Mouse (Mus musculus) intestine, embryonic 16.5 days (tissue): ENCODE measurements around the gene P2rx3. TPM values are rescaled to one million over a fixed set of nuclear protein-coding genes. Genes with fewer than 3 reads are reported as not detected.

ENCODE experiments used
- ATAC-seq: fragments of 200-750 bp; cut with Nextera tagmentation; 2 replicates; pipeline ENCODE4 v1.8.0; 2017; ENCODE audit warnings: moderate TSS enrichment, moderate library complexity
- H3K27ac ChIP-seq: fragments of 300-500 bp; sonication (generic); 2 replicates; pipeline ENCODE4 v1.5.1; 2014; ENCODE audit warnings: mild to moderate bottlenecking, low read length
- H3K27me3 ChIP-seq: fragments of 300-500 bp; sonication (generic); replicated peaks from 2 replicates; pipeline ENCODE4 v1.6.1; 2014; ENCODE audit warnings: low read length, control low read depth, mixed read lengths; ENCODE audit not compliant: control insufficient read depth, insufficient read depth
- H3K36me3 ChIP-seq: fragments of 300-500 bp; sonication (generic); 2 replicates; pipeline ENCODE4 v1.6.1; 2014; ENCODE audit warnings: low read length, control low read depth; ENCODE audit not compliant: control insufficient read depth, insufficient read depth
- H3K4me1 ChIP-seq: fragments of 300-500 bp; sonication (generic); 2 replicates; pipeline ENCODE4 v1.6.1; 2014; ENCODE audit warnings: low read length, control low read depth, mixed read lengths; ENCODE audit not compliant: control insufficient read depth, insufficient read depth
- H3K4me2 ChIP-seq: fragments of 300-500 bp; sonication (generic); 2 replicates; pipeline ENCODE4 v1.6.1; 2014; ENCODE audit warnings: low read depth, low read length, control low read depth
- H3K4me3 ChIP-seq: fragments of 300-500 bp; sonication (generic); 2 replicates; pipeline ENCODE4 v1.5.1; 2014; ENCODE audit warnings: mild to moderate bottlenecking, low read length
- H3K9ac ChIP-seq: fragments of 300-500 bp; sonication (generic); 2 replicates; pipeline ENCODE4 v1.6.1; 2014; ENCODE audit warnings: low read depth, low read length
- H3K9me3 ChIP-seq: fragments of 300-500 bp; sonication (generic); 2 replicates; pipeline ENCODE4 v1.6.1; 2016; ENCODE audit warnings: low read length, control low read depth; ENCODE audit not compliant: control insufficient read depth
- WGBS: fragments of 180-500 bp; shearing (Covaris S2); extraction: QIAGEN DNeasy Blood & Tissue Kit; methylation state at CpG from one replicate; pipeline ENCODE4 v1.1.7; 2014; 5-methylcytosine and 5-hydroxymethylcytosine counted together
- polyA plus RNA-seq: library from polyadenylated mRNA; unstranded; fragments of >200 nt; fragmentation: Nextera tagmentation; extraction: Ambion mirVana; gene quantifications from 2 replicates; pipeline ENCODE4 v1.2.1, GENCODE M21; 2015

P2rx3 gene
- polyA plus RNA-seq, 1 experiment from 2014 or later, result 1.1 TPM

DNA sequence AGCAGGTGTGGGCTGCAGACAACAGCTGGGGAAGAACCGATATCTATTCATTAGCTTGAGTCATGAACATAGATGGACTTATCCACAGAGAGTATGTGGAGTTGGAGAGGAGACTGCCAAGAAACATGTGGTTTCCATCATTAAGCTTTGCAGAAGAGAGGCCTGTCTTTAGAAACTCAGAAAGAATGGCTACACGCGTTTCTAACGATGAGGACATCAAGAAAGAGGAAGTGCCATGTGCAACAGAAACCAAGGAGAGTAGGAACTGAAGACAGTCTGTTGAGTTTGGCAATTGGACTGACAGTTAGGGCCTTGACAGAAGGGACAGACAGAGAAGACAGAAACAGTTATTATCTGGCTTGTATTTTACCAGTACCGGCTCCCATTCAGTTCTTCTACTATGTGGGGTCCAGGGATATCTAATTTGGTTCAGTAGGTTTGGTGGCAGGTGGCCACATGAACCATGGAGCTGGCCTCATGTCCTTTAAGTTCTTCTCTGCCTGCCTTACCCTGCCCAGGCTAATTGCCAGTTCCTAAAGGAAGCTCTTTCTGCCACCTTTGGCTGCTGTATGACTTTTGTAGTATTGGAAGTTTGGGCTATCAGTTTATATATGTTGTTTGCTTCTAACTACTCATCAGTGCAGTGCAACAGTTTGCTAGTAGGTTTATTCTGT is 69.8 kb downstream of the P2rx3 start:
- H3K4me2 ChIP-seq, result no peak overlapping the region
- H3K36me3 ChIP-seq, result no peaks in the 10 kb centered on the region
- no peaks in the 10 kb centered on the region for H3K9me3 ChIP-seq
- ATAC-seq, result no peak
- WGBS, result 86% methylated on average over 5 of the region's 5 CpGs
- H3K27me3 ChIP-seq, result no peaks in the 10 kb centered on the region
- H3K27ac ChIP-seq, result no peak overlapping the region
- no peak overlapping the region for H3K4me3 ChIP-seq
- no peak overlapping the region for H3K9ac ChIP-seq
- no peaks in the 10 kb centered on the region for H3K4me1 ChIP-seq

DNA sequence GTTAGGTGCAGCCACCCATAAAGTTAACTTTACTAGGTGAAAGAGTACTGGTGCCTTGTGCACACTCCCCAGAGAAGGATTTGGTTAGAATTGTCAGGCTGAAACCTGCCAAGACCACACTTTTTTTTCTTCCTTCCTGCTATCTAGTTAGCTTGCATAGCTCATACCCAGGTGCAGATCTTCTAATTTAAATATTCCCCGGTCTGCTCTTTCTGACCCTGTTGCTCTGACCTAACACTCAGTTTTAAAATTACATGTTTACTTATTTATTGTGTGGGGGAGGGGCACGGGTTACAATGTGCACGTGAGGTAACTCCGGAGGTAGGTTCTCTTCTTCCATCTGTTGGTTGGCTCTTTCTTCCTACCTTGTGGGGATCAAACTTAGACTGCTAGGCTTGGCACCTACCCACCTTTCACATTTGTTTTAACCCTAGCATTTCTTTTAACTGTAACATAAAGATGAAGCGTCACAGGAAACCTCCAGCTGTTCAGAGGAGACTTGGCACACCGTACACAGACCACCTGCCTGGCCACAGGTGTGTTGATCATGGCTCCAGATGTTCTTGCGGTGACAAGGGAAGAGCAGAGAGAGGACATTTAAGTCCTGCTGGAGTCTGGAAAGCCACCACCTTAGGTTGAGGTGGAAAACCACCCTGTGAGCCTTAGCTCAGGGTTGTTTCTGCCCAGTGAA is 73.0 kb downstream of the P2rx3 start:
- H3K4me1 ChIP-seq, result no peaks in the 10 kb centered on the region
- H3K27ac ChIP-seq, result no peak overlapping the region
- no peak overlapping the region for H3K9ac ChIP-seq
- no peak for ATAC-seq
- 84% methylated on average over 7 of the region's 7 CpGs for WGBS
- H3K4me3 ChIP-seq, result no peak overlapping the region
- no peaks in the 10 kb centered on the region for H3K27me3 ChIP-seq
- no peaks in the 10 kb centered on the region for H3K9me3 ChIP-seq
- no peak overlapping the region for H3K4me2 ChIP-seq
- no peaks in the 10 kb centered on the region for H3K36me3 ChIP-seq

DNA sequence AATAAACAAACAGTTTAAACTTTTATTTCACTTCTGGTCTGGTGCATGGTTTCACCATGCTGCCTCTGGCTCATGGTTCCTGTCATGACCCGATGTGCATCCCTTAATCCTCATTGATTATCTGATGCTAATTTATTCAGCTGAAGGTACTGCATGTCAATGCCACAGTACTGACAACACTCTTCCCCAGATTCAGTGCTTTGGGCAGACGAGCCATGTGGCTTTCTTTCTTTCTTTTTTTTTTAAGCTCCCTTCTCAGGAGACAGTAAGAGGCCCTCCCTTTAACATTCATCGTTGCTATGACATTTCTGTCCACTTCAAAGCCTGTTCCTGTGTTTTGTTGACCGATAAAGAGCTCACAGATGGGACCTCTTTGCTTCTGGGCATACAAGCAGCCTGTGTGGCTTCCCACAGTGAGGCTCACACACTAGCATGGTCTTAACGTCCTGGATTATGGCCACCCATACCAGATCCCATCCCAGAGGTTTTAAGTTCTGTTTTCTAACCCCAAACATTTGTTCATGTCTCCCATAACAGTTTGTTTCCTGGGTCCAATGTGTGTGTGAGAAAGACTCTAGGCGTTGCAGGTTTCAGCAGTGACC is 74.3 kb downstream of the P2rx3 start:
- H3K9ac ChIP-seq, result no peak overlapping the region
- no peak overlapping the region for H3K4me2 ChIP-seq
- H3K4me1 ChIP-seq, result no peaks in the 10 kb centered on the region
- no peak overlapping the region for H3K4me3 ChIP-seq
- 36% methylated on average over 6 of the region's 6 CpGs for WGBS
- no peaks in the 10 kb centered on the region for H3K36me3 ChIP-seq
- ATAC-seq, result no peak
- H3K9me3 ChIP-seq, result no peaks in the 10 kb centered on the region
- H3K27me3 ChIP-seq, result no peaks in the 10 kb centered on the region
- no peak overlapping the region for H3K27ac ChIP-seq

DNA sequence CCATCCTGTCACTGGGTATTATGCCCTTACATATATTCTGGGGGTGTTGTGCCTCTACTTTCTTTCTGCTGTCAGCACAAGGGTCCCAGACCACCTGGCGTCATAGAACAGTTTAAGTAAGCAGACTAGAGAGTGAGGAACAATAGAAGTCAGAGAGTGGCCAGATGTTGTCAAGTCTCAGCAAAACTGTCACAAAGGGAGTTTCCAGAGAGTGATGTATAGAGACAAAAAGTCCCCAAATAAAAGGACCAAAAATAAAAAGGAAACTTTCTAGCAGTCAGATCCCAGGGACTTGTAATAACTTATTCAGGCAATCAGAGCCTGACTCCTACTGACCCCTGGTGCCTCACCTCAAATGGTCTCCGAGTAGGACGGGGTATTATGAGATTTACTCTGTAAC is 75.4 kb downstream of the P2rx3 start:
- Histone ChIP-seq H3K9ac (no peak overlapping the region), H3K27me3 (no peaks in the 10 kb centered on the region), H3K36me3 (no peaks in the 10 kb centered on the region), H3K4me2 (no peak overlapping the region), H3K4me3 (no peak overlapping the region), H3K4me1 (no peaks in the 10 kb centered on the region), H3K27ac (no peak overlapping the region), H3K9me3 (no peaks in the 10 kb centered on the region)
- no peak for ATAC-seq
- WGBS, result 79% methylated on average over 3 of the region's 3 CpGs

DNA sequence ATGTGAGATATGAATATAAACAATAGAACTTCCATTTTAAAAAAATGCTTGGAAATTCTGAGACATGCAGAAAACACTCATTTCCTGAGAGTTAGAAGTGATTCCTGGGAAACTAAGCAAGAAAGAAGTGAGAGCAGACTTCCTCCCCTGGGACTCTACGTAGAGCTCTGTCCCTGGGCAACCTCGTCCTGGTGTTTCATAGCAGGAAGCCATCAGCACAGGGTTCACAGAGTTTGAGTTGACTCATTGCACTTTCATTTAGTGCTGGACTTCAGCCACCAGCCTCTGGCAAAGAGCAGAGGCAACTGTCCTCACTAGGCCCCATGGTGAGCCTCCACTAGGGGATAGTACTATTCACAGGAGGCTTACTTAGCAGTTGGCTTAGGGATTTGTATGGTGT is 76.0 kb downstream of the P2rx3 start:
- Histone ChIP-seq H3K27ac (no peak overlapping the region), H3K36me3 (no peaks in the 10 kb centered on the region)
- peak; percentile 58; the same call in 1 of the 2 replicates for ATAC-seq

DNA sequence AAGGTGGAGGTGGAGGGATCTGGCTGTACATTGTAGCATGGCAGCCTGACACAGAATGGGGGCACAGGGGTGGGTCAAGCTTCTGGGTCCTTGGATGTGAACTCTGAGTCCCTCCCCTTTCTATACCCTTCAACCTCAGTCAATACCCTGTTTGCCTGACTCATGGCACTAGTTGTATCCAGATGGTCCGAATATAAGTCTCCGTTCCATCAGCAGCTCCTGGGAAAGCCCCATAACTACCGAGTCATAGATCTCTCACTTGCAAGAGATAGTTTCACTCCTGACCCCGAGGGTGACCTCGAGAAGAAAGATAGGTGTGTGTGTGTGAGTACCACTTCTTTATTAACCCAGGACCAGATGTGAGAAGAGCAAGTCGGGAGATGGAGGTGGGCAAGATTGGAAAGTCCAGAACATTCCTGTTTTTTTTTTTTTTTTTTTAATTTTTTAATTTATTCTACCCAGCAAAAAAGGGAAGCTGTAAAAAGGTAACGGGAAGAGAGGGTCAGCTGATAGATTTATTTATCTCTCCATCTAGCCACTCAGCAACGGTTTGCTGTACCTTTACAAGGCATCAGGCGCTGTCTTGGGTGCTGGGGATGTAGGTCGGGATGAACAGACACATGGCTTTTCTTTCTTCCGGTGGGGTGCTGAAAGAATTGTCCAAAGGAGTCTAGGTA is 78.5 kb downstream of the P2rx3 start:
- no peaks in the 10 kb centered on the region for H3K27me3 ChIP-seq
- no peaks in the 10 kb centered on the region for H3K36me3 ChIP-seq
- no peak for ATAC-seq
- no peaks in the 10 kb centered on the region for H3K4me1 ChIP-seq
- H3K4me2 ChIP-seq, result no peak overlapping the region
- no peak overlapping the region for H3K4me3 ChIP-seq
- no peaks in the 10 kb centered on the region for H3K9me3 ChIP-seq
- WGBS, result 92% methylated on average over 11 of the region's 11 CpGs
- H3K9ac ChIP-seq, result no peak overlapping the region
- H3K27ac ChIP-seq, result no peak overlapping the region

More for the DNA sequence above, 76.0 kb downstream of the P2rx3 start:
- Histone ChIP-seq H3K27me3 (no peaks in the 10 kb centered on the region), H3K4me2 (no peak overlapping the region), H3K9me3 (no peaks in the 10 kb centered on the region), H3K4me1 (no peaks in the 10 kb centered on the region), H3K9ac (no peak overlapping the region), H3K4me3 (no peak overlapping the region)
- WGBS, result 51% methylated on average over 2 of the region's 2 CpGs

DNA sequence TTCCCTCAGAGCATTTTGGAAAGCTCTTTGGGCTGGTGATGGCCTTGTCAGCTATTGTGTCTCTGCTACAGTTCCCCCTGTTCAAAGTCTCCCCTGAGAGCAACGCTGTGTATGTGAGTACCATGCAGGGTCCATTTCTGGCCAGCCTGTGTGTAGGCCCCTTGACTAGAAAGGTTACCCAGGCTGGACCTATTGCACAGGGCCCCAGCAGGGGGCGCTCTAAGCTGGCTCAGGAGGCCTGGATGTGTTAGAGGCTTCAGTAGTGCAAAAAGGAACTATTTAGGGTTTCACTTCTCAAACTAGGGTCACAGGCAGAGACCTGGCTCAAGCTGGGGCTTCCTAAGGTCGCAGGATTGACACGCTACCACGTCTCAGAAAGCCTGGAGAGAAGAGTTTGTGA is 81.0 kb downstream of the P2rx3 start:
- H3K9ac ChIP-seq, result no peak overlapping the region
- no peaks in the 10 kb centered on the region for H3K4me1 ChIP-seq
- H3K4me2 ChIP-seq, result no peak overlapping the region
- no peak overlapping the region for H3K4me3 ChIP-seq
- WGBS, result 59% methylated on average over 5 of the region's 5 CpGs
- no peaks in the 10 kb centered on the region for H3K27me3 ChIP-seq
- ATAC-seq, result peak; percentile 62; the same call in 1 of the 2 replicates
- H3K36me3 ChIP-seq, result 0 out of 2 replicates have a peak, but pooled peaks cover 3% of the 10 kb centered on the region
- no peak overlapping the region for H3K27ac ChIP-seq
- no peaks in the 10 kb centered on the region for H3K9me3 ChIP-seq

DNA sequence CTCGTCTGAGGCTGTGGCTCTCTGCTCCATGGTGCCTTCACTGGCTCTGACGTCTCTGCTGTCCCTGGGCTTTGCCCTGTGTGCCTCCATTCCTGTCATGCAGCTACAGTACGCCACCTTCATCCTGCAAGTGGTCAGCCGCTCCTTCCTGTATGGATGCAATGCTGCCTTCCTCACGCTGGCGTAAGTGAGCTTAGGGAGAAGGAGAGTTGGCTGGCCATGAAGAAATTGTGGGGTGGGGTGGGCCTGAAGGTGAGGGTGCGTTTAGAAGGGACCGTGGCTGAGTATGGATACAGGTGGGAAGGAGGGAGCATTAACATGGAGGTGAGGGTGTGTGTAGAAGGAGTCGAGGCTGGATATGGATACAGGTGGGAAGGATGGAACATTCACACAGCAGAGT is 81.8 kb downstream of the P2rx3 start:
- H3K4me3 ChIP-seq, result no peak overlapping the region
- no peak for ATAC-seq
- WGBS, result 89% methylated on average over 9 of the region's 9 CpGs
- H3K4me2 ChIP-seq, result no peak overlapping the region
- H3K4me1 ChIP-seq, result no peaks in the 10 kb centered on the region
- H3K27me3 ChIP-seq, result no peaks in the 10 kb centered on the region
- no peaks in the 10 kb centered on the region for H3K9me3 ChIP-seq
- peaks cover 3% of the 10 kb centered on the region; the same call in 1 of the 2 replicates for H3K36me3 ChIP-seq
- no peak overlapping the region for H3K27ac ChIP-seq
- H3K9ac ChIP-seq, result no peak overlapping the region

DNA sequence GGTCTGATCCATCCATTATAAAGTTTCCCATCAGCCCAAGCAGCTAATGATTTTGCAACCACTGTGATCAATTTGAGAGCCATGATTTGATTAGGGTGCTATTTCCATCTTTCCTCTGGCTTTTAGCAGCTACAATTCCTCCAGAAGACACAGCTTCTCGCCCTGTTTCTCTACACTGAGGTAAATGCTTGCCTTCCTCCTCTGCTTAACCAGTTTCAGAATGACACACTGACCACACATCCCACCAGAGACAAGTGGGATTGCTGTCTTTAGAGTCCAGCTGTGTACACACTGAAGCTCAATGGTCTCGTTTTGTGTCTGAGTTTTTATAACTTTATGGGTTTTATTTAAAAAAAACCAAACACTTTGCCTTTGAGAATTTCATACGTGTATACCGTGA is 84.6 kb downstream of the P2rx3 start:
- H3K4me1 ChIP-seq, result no peaks in the 10 kb centered on the region
- ATAC-seq, result no peak
- no peaks in the 10 kb centered on the region for H3K9me3 ChIP-seq
- H3K4me3 ChIP-seq, result no peak overlapping the region
- no peak overlapping the region for H3K4me2 ChIP-seq
- H3K36me3 ChIP-seq, result peaks cover 4% of the 10 kb centered on the region
- WGBS, result 58% methylated on average over 4 of the region's 4 CpGs
- no peak overlapping the region for H3K9ac ChIP-seq
- no peaks in the 10 kb centered on the region for H3K27me3 ChIP-seq
- H3K27ac ChIP-seq, result no peak overlapping the region
